Mouse (Mus musculus) forebrain, postnatal 0 days (tissue): ENCODE measurements around the gene Etv3. TPM values are rescaled to one million over a fixed set of nuclear protein-coding genes. Genes with fewer than 3 reads are reported as not detected.

ENCODE experiments used
- ATAC-seq: fragments of 200-750 bp; cut with Nextera tagmentation; 2 replicates; pipeline ENCODE4 v1.8.0; 2017; ENCODE audit warnings: mild to moderate bottlenecking, moderate library complexity
- DNase-seq: peaks from one replicate; pipeline ENCODE4 v3.0.0-alpha.2; 2015
- H3K27ac ChIP-seq: fragments of 300-500 bp; sonication (generic); 2 replicates; pipeline ENCODE4 v1.5.1; 2014; ENCODE audit warnings: low read depth, mild to moderate bottlenecking, antibody characterized with exemption, low read length, moderate library complexity, mixed read lengths
- H3K27me3 ChIP-seq: fragments of 300-500 bp; sonication (generic); 2 replicates; pipeline ENCODE4 v1.6.1; 2014; ENCODE audit warnings: mild to moderate bottlenecking, low read length, mixed read lengths; ENCODE audit not compliant: insufficient read depth
- H3K36me3 ChIP-seq: fragments of 300-500 bp; sonication (generic); 2 replicates; pipeline ENCODE4 v1.6.1; 2014; ENCODE audit warnings: mild to moderate bottlenecking, moderate library complexity; ENCODE audit not compliant: insufficient read depth
- H3K4me1 ChIP-seq: fragments of 300-500 bp; sonication (generic); 2 replicates; pipeline ENCODE4 v1.6.1; 2014; ENCODE audit warnings: antibody characterized with exemption; ENCODE audit not compliant: insufficient read depth
- H3K4me2 ChIP-seq: fragments of 300-500 bp; sonication (generic); 2 replicates; pipeline ENCODE4 v1.6.1; 2014; ENCODE audit warnings: low read depth, mild to moderate bottlenecking, moderate library complexity
- H3K4me3 ChIP-seq: fragments of 300-500 bp; sonication (generic); 2 replicates; pipeline ENCODE4 v1.5.1; 2014; ENCODE audit warnings: low read depth, low read length, mixed read lengths
- H3K9ac ChIP-seq: fragments of 300-500 bp; sonication (generic); 2 replicates; pipeline ENCODE4 v1.6.1; 2014; ENCODE audit warnings: mild to moderate bottlenecking
- H3K9me3 ChIP-seq: fragments of 300-500 bp; sonication (generic); 2 replicates; pipeline ENCODE4 v1.6.1; 2016; ENCODE audit warnings: low read length
- CTCF ChIP-seq: sonication (generic); IDR thresholded peaks from 2 replicates; pipeline ENCODE4 v1.5.1; 2016; ENCODE audit warnings: antibody characterized with exemption, control low read depth, low read depth
- WGBS: fragments of 180-500 bp; shearing (Covaris S2); extraction: QIAGEN DNeasy Blood & Tissue Kit; methylation state at CpG from one replicate; pipeline ENCODE4 v1.1.7; 2014; 5-methylcytosine and 5-hydroxymethylcytosine counted together
- polyA plus RNA-seq: library from polyadenylated mRNA; unstranded; fragments of >200 nt; fragmentation: Nextera tagmentation; extraction: Ambion mirVana; gene quantifications from 2 replicates; pipeline ENCODE4 v1.2.1, GENCODE M21; 2015
- total RNA-seq: library from RNA; depleted of rRNA; stranded (reverse); fragments of >200 nt; gene quantifications from 2 replicates; pipeline ENCODE4 v1.2.3, GENCODE M21; 2014

Etv3 gene
- total and polyA plus RNA-seq, 2 experiments from 2014 or later: 6.0 to 13.8 TPM

- DNase-seq (peak; percentile 88), ATAC-seq (peak; percentile 64)
- H3K27ac ChIP-seq: no peak overlapping the region
- H3K27me3 ChIP-seq: no peaks in the 10 kb centered on the region
- 18% methylated on average over 3 of the region's 3 CpGs for WGBS
- H3K4me1 ChIP-seq: no peaks in the 10 kb centered on the region
- peak; percentile 98 for TF ChIP-seq CTCF
- H3K36me3 ChIP-seq: no peaks in the 10 kb centered on the region
- H3K4me3 ChIP-seq: no peak overlapping the region
- no peak overlapping the region for H3K9ac ChIP-seq
- no peak overlapping the region for H3K4me2 ChIP-seq
- H3K9me3 ChIP-seq: no peaks in the 10 kb centered on the region
These were observed 26.1 kb upstream of the Etv3 start for GRCm38 (mm10) chr3:87499072-87499471.

GRCm38 (mm10) chr3:87500088-87501055, 24.8 kb upstream of the Etv3 start:
- Histone ChIP-seq H3K27ac (no peak overlapping the region), H3K9ac (no peak overlapping the region), H3K9me3 (no peaks in the 10 kb centered on the region), H3K4me1 (no peaks in the 10 kb centered on the region), H3K36me3 (no peaks in the 10 kb centered on the region), H3K4me3 (no peak overlapping the region), H3K4me2 (no peak overlapping the region), H3K27me3 (no peaks in the 10 kb centered on the region)
- 71% methylated on average over 24 of the region's 24 CpGs for WGBS
- TF ChIP-seq CTCF: no peak
- ATAC-seq (no peak), DNase-seq (no peak)

- Histone ChIP-seq H3K4me1 (no peaks in the 10 kb centered on the region), H3K9me3 (no peaks in the 10 kb centered on the region), H3K4me2 (no peak overlapping the region), H3K27me3 (no peaks in the 10 kb centered on the region), H3K36me3 (no peaks in the 10 kb centered on the region), H3K27ac (no peak overlapping the region), H3K9ac (no peak overlapping the region), H3K4me3 (no peak overlapping the region)
- 52% methylated on average over 8 of the region's 8 CpGs for WGBS
- ATAC-seq (0 out of 2 replicates have a peak, but pooled peaks have one; percentile 1), DNase-seq (no peak)
- TF ChIP-seq CTCF: no peak
These were observed 24.1 kb upstream of the Etv3 start for GRCm38 (mm10) chr3:87501151-87501550.

- H3K27me3 ChIP-seq: no peaks in the 10 kb centered on the region
- H3K27ac ChIP-seq: no peak overlapping the region
- H3K9ac ChIP-seq: no peak overlapping the region
- WGBS: 94% methylated on average over 6 of the region's 6 CpGs
- ATAC-seq (no peak), DNase-seq (no peak)
- no peaks in the 10 kb centered on the region for H3K9me3 ChIP-seq
- TF ChIP-seq CTCF: no peak
- H3K4me2 ChIP-seq: no peak overlapping the region
- H3K36me3 ChIP-seq: no peaks in the 10 kb centered on the region
- H3K4me3 ChIP-seq: no peak overlapping the region
- H3K4me1 ChIP-seq: no peaks in the 10 kb centered on the region
These were observed 22.4 kb upstream of the Etv3 start for GRCm38 (mm10) chr3:87502771-87503170.

GRCm38 (mm10) chr3:87504330-87504729, 20.9 kb upstream of the Etv3 start:
- H3K4me1 ChIP-seq: no peaks in the 10 kb centered on the region
- H3K27me3 ChIP-seq: no peaks in the 10 kb centered on the region
- H3K9me3 ChIP-seq: no peaks in the 10 kb centered on the region
- H3K27ac ChIP-seq: no peak overlapping the region
- H3K36me3 ChIP-seq: no peaks in the 10 kb centered on the region
- H3K4me2 ChIP-seq: no peak overlapping the region
- peak; percentile 76 for DNase-seq
- 8% methylated on average over 7 of the region's 7 CpGs for WGBS
- ATAC-seq: peak; percentile 42
- TF ChIP-seq CTCF: peak; percentile 87
- H3K4me3 ChIP-seq: no peak overlapping the region
- no peak overlapping the region for H3K9ac ChIP-seq

DNA sequence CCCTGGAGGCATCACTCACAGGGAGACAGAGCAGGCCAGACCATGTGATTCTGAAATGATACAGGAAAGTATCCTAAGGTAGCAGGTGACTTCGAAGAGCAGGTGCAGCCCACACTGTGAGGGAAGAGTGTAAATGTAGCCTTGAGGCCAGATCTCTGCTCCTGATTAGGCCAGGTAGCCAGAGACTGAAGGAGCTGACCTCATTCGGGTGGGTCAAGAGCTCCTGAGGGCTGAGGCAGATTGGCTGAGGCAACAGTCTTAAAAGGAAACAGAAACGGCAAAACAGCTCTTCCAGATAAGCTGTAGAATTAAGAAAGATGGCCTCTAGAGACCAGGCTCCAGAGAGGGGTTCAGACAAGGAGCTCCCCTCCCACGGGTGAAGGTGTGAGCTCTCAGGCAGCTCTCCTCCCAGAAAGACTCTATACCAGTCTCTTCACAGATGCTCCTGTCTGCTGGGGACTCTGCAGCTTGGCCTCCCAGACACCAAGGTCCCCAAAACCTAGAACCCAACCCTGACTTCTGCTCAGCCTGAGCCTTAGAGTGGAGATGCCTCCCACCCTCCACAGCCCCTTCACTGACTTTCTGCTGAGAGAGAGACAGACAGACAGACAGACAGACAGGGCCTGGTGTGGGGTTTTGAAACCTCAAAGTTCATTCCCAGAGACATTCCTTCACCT, 20.3 kb upstream of the Etv3 start:
- H3K4me1 ChIP-seq: no peaks in the 10 kb centered on the region
- H3K4me2 ChIP-seq: no peak overlapping the region
- TF ChIP-seq CTCF: no peak
- H3K9ac ChIP-seq: no peak overlapping the region
- H3K27me3 ChIP-seq: no peaks in the 10 kb centered on the region
- H3K4me3 ChIP-seq: no peak overlapping the region
- ATAC-seq (no peak), DNase-seq (no peak)
- 61% methylated on average over 4 of the region's 4 CpGs for WGBS
- H3K36me3 ChIP-seq: no peaks in the 10 kb centered on the region
- no peaks in the 10 kb centered on the region for H3K9me3 ChIP-seq
- H3K27ac ChIP-seq: no peak overlapping the region
